Mouse (Mus musculus): Measurements from ENCODE around the gene Nfkbid.

DNA sequence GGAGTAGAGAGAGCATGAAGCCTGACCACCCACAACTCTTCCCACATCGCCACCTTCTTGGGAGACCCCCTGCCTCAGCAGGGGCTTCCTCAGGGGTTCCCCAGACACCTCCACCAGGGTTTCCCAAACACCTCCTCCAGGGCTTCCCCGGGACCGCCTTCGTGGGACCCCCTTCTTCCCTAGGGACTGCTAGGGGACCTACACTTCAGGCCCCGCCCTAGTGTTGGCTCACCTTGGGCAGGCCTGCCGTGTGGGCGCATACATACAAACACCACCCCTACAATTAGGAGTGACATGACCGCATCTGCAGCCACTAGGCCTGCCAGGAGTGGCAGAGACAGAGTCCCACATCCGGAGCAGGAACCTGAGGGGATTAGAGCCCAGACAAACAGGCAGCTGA is 3.7 kb upstream of the Nfkbid start:
- TF ChIP-seq CTCF (conservative IDR thresholded peaks at IDR 0.05; ENCODE audit: insufficient read depth, insufficient read length, low read depth, low read length), result no peak
- TF ChIP-seq POLR2A (IDR thresholded peaks at IDR 0.05; ENCODE audit: low read depth, low read length), result no peak
